Mouse (Mus musculus) midbrain, embryonic 16.5 days (tissue): ENCODE results near the gene Crisp3. TPM values are rescaled to one million over a fixed set of nuclear protein-coding genes. Genes with fewer than 3 reads are reported as not detected.

ENCODE experiments used
- polyA plus RNA-seq: library from polyadenylated mRNA; unstranded; fragments of >200 nt; fragmentation: Nextera tagmentation; extraction: Ambion mirVana; gene quantifications from 2 replicates; pipeline ENCODE4 v1.2.1, GENCODE M21; 2015

Crisp3 gene
- polyA plus RNA-seq, 1 experiment from 2014 or later, result not detected

Other genes with a start within 250 kb of the Crisp3 start
- not detected in 2 replicates for gene AC192777.2, start 146.8 kb downstream of the Crisp3 start, polyA plus RNA-seq
- not detected in 2 replicates for gene Pgk2, start 33.6 kb downstream of the Crisp3 start, polyA plus RNA-seq
- gene Crisp1, start 76.9 kb upstream of the Crisp3 start, polyA plus RNA-seq, result not detected in 2 replicates